In the genomic region with DNA sequence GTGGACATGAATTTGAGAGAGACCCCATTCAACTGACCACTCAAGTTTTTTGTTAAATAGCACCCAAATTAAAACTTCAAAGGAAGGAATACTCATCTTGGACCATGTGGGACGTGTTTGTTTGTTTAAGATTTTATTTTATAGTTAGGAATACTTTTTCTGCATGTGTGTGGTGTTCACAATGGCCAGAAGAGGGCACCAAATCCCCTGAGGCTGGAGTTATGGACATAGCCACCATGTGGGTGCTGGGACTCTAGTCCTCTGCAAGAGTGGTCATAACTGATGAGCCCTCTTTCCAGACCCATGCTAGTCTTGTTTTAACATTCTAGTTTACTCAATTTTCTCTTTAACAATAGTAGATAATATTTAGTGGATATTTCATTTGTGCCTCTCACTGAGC, we compare ENCODE assay signal across 10 mouse cellular contexts. TPM values are rescaled to one million over a fixed set of nuclear protein-coding genes. Genes with fewer than 3 reads are reported as not detected.
DNase-seq lines count a peak whose midpoint lies in the region; ATAC-seq and TF ChIP-seq lines count a peak whose summit lies in the region.
"Had no signal": no experiment of that assay in that cellular context is flagged by ENCODE, and none has a peak within 500 bp of the region (broad histone marks: within the 10 kb centered on the region; RNA-seq: fewer than 3 reads in every experiment).

No protein-coding gene starts in this region.

- WGBS in heart, postnatal 0 days: 50% methylated on average over 1 of the region's 1 CpGs

- H3K4me2 ChIP-seq in heart, postnatal 0 days (ENCODE audit: low read depth, low read length): no peak overlapping the region
- H3K4me2 ChIP-seq: embryonic facial prominence, embryonic 13.5 days had no signal

- no peak for ATAC-seq in heart, postnatal 0 days (ENCODE audit: insufficient read depth, low read depth)
- no peak for ATAC-seq in erythroblast, adult 5-6 weeks (replicated peaks; ENCODE audit: low FRiP score, poor library complexity, severe bottlenecking)

- no peak for TF ChIP-seq EP300 in heart, postnatal 0 days (IDR thresholded peaks at IDR 0.05; ENCODE audit: low read depth)

- H3K27ac ChIP-seq in heart, postnatal 0 days (ENCODE audit: low read depth): no peak overlapping the region
- no peak overlapping the region for H3K27ac ChIP-seq in testis, adult 2 months (ENCODE audit: control insufficient read depth, insufficient read depth, low read depth, low read length)
- H3K27ac ChIP-seq: embryonic facial prominence, embryonic 13.5 days had no signal

- no peak for TF ChIP-seq POLR2A in testis, adult 2 months (IDR thresholded peaks at IDR 0.05; ENCODE audit: control insufficient read depth, low read depth, low read length)
- no peak for TF ChIP-seq POLR2A in brain, embryonic 14.5 days (IDR thresholded peaks at IDR 0.05; ENCODE audit: borderline replicate concordance, extremely low read depth, insufficient read depth, insufficient read length, poor library complexity, severe bottlenecking)

- H3K36me3 ChIP-seq in heart, postnatal 0 days (replicated peaks; ENCODE audit: control insufficient read depth, insufficient read depth, low read length): no peaks in the 10 kb centered on the region
- H3K36me3 ChIP-seq in testis, adult 2 months (ENCODE audit: control insufficient read depth, insufficient read depth, low read length): no peaks in the 10 kb centered on the region
- no peaks in the 10 kb centered on the region for H3K36me3 ChIP-seq in splenic B cell, adult 2 months (ENCODE audit: control insufficient read depth, insufficient read depth, low read length, poor library complexity, severe bottlenecking)
- H3K36me3 ChIP-seq: embryonic facial prominence, embryonic 13.5 days had no signal

- no peaks in the 10 kb centered on the region for H3K4me1 ChIP-seq in heart, postnatal 0 days (ENCODE audit: control insufficient read depth, insufficient read depth)
- H3K4me1 ChIP-seq in testis, adult 2 months (ENCODE audit: control insufficient read depth, insufficient read depth, low read length): no peaks in the 10 kb centered on the region
- H3K4me1 ChIP-seq: megakaryocyte, embryonic 14.5 days had no signal

- H3K9me3 ChIP-seq in heart, postnatal 0 days (replicated peaks; ENCODE audit: control insufficient read depth, low read length): no peaks in the 10 kb centered on the region
- H3K9me3 ChIP-seq: embryonic facial prominence, embryonic 13.5 days; megakaryocyte, embryonic 14.5 days had no signal

- no peak overlapping the region for H3K4me3 ChIP-seq in heart, postnatal 0 days (ENCODE audit: low read depth, low read length)
- no peak overlapping the region for H3K4me3 ChIP-seq in testis, adult 2 months (ENCODE audit: control insufficient read depth, low read depth, low read length)
- H3K4me3 ChIP-seq: embryonic facial prominence, embryonic 13.5 days; megakaryocyte, embryonic 14.5 days had no signal

- no peaks in the 10 kb centered on the region for H3K27me3 ChIP-seq in heart, postnatal 0 days (ENCODE audit: control insufficient read depth, insufficient read depth, low read length)
- no peaks in the 10 kb centered on the region for H3K27me3 ChIP-seq in testis, adult 2 months (ENCODE audit: control insufficient read depth, insufficient read depth, low read length)
- no peaks in the 10 kb centered on the region; the same call in 1 of the 2 replicates for H3K27me3 ChIP-seq in splenic B cell, adult 2 months (ENCODE audit: control insufficient read depth, insufficient read depth, low read length, poor library complexity, severe bottlenecking)
- H3K27me3 ChIP-seq: embryonic facial prominence, embryonic 13.5 days; megakaryocyte, embryonic 14.5 days had no signal

- DNase-seq in heart, postnatal 0 days (ENCODE audit: low spot score): no peak
- no peak for DNase-seq in heart, adult 11 months
- DNase-seq in testis, postnatal 14 days (ENCODE audit: low spot score): no peak
- DNase-seq in brain, embryonic 14.5 days (ENCODE audit: low read depth): no peak
- peak; percentile 8 for DNase-seq in splenic B cell, adult 2 months (ENCODE audit: low read depth, low spot score)
- DNase-seq in layer of hippocampus, postnatal 14 days (ENCODE audit: low spot score in 2 of 2): no peak

- no peak overlapping the region for H3K9ac ChIP-seq in heart, postnatal 0 days (replicated peaks; ENCODE audit: low read depth, low read length)
- H3K9ac ChIP-seq: embryonic facial prominence, embryonic 13.5 days had no signal

- peak; percentile 24 for TF ChIP-seq CTCF in heart, postnatal 0 days (IDR thresholded peaks at IDR 0.05; ENCODE audit: low read depth)
- TF ChIP-seq CTCF in testis, adult 2 months (IDR thresholded peaks at IDR 0.05; ENCODE audit: control insufficient read depth, insufficient read depth, insufficient replicate concordance, low read depth, low read length): peak; percentile 19; the same call in 1 of the 2 replicates
- TF ChIP-seq CTCF in brain, embryonic 14.5 days (IDR thresholded peaks at IDR 0.05; ENCODE audit: borderline replicate concordance, extremely low read depth, insufficient read depth, insufficient read length): peak; percentile 36; the same call in 1 of the 2 replicates

RNA-seq across cellular contexts. Expression of a gene that starts 14.9 kb away (rescaled TPM):
- 4.2 and 9.5 TPM in 2 replicates for total RNA-seq in heart, postnatal 0 days (2014; rRNA removed; ENCODE audit: low replicate concordance)
- polyA plus RNA-seq in heart, postnatal 0 days (2015; fragmentation: Nextera tagmentation; extraction: Ambion mirVana): 5.3 and 5.9 TPM in 2 replicates
- 0.78 and 0.84 TPM in 2 replicates for polyA plus RNA-seq in testis, adult 2 months (2012; rRNA removed)
- 5.2 and 6.7 TPM in 2 replicates for polyA plus RNA-seq in brain, embryonic 14.5 days (2012; rRNA removed)
- 34.1 and 36.3 TPM in 2 replicates for total RNA-seq in erythroblast, adult 5-6 weeks (2015; ENCODE audit: low replicate concordance)
- 35.2 and 35.4 TPM in 2 replicates for total RNA-seq in erythroblast, adult 5-6 weeks (2017; ENCODE audit: low replicate concordance)
- 10 to 100 TPM; 10.8 to 10.9 TPM for total RNA-seq in layer of hippocampus, postnatal 14 days (2021)
